Mouse (Mus musculus): ENCODE results near the gene Zfp866. TPM values are rescaled to one million over a fixed set of nuclear protein-coding genes. Genes with fewer than 3 reads are reported as not detected.

The Zfp866 gene
- total RNA-seq, 2 experiments from 2014 or later: 10.1 to 14.7 TPM

DNA sequence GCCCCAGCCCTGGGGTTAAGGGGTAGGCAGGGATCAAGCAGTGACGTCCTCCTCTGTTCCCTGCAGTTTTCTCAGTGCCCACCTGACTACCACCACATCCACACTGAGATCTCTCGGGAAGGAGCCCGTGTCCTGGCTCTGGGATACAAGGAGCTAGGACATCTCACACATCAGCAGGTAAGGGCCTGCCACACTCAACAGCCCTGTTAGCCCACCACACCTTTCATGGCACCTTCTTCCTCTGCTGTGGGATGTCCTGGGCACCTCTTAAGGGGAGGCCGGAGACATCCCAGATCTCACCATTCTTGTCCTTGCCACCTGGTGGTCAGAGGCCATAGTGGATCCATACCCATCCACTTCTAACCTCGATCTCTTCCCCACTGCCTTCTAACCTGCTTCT, 9.0 kb upstream of the Zfp866 start:
- peak in 1 of 2 experiments; percentile 9 for DNase-seq
- intact Hi-C loops (cut with DNase I): loop anchor here (10.0 kb wide), 1 partner anchor 145 kb away; the partner anchor contains the start of gene Zfp964

GRCm38 (mm10) chr8:69799261-69799660, 8.3 kb upstream of the Zfp866 start:
- intact Hi-C loops (cut with DNase I): loop anchor here (10.0 kb wide), 1 partner anchor 144 kb away; the partner anchor contains the start of gene Zfp964
- DNase-seq: peak in 1 of 2 experiments; percentile 10

GRCm38 (mm10) chr8:69797661-69798060, 6.7 kb upstream of the Zfp866 start:
- intact Hi-C loops (cut with DNase I): loop anchor here (10.0 kb wide), 1 partner anchor 143 kb away; the partner anchor contains the start of gene Zfp964
- peak in 1 of 2 experiments; percentile 11 for DNase-seq

- intact Hi-C loops (cut with DNase I): loop anchor here (10.0 kb wide), 1 partner anchor 142 kb away; the partner anchor contains the start of gene Zfp964
- peak in 1 of 2 experiments; percentile 8 for DNase-seq
These were observed 5.9 kb upstream of the Zfp866 start for GRCm38 (mm10) chr8:69796721-69797345.

GRCm38 (mm10) chr8:69794901-69795300, 3.9 kb upstream of the Zfp866 start:
- intact Hi-C loops (cut with DNase I): loop anchor here (10.0 kb wide), 1 partner anchor 140 kb away; the partner anchor contains the start of gene Zfp964
- no peak for DNase-seq

DNA sequence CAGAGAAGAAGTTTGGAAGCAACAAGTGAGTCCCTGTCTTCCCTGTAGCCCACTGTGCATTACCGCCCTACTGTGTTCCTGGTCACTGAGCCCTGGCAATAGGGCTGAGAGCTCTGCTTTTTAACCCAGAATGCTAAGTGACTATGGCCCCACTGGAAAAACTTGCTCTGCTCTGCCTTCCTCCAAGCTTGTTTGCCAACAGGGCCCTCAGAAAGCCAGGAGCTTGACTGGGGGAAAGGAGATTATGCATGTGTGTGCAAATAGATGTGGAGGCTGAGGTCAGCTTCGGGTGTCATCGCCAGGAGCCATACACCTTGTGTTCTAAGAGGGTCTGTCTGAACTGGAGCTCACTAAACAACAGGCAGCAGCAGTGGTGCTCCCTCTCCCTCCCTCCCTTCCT, 3.1 kb upstream of the Zfp866 start:
- DNase-seq: peak in 1 of 2 experiments; percentile 7
- intact Hi-C loops (cut with DNase I): loop anchor here (10.0 kb wide), 1 partner anchor 139 kb away; the partner anchor contains the start of gene Zfp964

DNA sequence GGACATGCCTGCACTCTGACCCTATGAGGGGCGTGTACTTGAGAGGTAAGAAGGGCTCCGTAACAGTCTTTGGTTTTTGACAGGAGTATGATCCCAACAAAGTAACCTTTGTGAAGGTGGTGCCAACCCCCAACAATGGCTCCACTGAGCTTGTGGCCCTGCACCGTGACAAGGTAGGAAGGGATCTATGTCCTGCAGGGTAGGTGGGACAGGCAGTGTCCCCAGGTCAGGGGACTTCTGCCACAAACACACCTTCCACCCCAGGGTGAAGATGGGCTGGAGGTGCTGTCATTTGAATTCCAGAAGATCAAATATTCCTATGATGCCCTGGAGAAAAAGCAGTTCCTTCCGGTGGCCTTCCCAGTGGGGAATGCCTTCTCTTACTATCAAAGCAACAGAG, 2.7 kb upstream of the Zfp866 start:
- no peak for DNase-seq
- intact Hi-C loops (cut with DNase I): loop anchor here (10.0 kb wide), 1 partner anchor 139 kb away; the partner anchor contains the start of gene Zfp964

DNA sequence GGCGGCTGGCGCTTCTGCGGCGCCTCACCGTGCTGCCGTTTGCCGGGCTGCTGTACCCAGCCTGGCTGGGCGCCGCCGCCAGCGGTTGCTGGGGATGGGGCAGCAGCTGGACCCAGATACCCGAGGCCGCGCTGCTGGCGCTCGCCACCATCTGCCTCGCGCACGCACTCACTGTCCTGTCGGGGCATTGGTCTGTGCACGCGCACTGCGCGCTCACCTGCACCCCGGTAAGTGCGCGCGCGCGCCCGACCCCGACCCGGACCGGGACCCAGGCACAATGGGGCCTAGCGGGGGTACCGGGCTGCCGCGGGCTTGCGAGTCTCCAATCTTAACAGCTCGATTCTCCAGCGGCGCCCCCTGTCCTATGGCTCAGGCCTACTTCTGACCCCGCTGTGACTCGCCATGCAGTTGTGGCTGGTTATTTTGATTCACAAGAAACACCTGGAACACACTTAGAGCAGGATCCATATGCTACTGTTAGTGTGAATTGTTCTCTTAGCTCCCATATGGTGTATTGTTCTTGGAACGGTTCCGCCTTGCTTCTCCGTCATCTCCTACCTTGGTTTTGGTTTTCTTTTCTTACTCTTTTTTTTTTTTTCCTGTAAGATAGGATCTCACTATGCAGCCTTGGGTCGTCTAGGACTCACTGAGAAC, 564 bp upstream of the Zfp866 start:
- intact Hi-C loops (cut with DNase I): loop anchor here (10.0 kb wide), 1 partner anchor 137 kb away; the partner anchor contains the start of gene Zfp964
- no peak for DNase-seq

DNA sequence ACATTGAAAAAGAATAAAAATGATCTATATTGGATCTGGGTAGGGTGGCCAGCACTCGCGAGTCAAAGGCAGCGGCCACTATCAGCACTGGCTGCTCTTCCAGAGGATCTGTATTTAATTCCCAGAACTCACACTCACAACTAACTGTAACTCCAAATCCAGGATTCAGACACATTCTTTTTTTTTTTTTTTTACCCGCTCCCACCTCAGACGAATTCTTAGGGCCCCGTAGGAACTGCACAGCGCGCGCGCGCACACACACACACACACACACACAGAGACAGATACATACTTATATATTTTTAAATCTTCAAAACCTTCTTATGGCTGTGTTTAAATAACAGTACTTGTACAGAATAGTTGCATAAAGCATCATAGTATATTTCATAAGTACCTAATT, 614 bp downstream of the Zfp866 start:
- intact Hi-C loops (cut with DNase I): loop anchor here (10.0 kb wide), 1 partner anchor 136 kb away; the partner anchor contains the start of gene Zfp964
- DNase-seq: peak in 1 of 2 experiments; percentile 8

DNA sequence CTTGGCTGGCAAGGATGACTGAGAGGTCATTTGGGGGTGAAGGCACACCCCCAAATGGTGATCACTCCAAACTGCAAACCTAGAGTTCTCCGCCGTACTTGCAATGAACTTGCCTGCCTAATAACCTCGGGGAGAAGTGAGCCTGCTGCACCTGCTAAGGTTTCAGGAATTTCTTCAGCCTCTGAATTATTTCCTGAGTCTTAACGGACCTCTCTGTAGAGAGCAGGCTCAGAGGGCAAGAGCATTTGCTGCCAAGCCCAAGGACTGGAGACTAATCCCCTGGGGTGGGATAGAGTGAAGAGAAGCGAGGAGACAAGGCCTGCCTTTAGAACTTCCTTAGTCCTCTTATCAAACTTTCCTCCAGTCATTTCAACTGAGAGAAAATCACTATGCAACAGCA, 1.2 kb downstream of the Zfp866 start:
- intact Hi-C loops (cut with DNase I): loop anchor here (10.0 kb wide), 1 partner anchor 135 kb away; the partner anchor contains the start of gene Zfp964
- DNase-seq: no peak

GRCm38 (mm10) chr8:69789105-69789504, 1.9 kb downstream of the Zfp866 start:
- intact Hi-C loops (cut with DNase I): no loop called here
- DNase-seq: peak in 1 of 2 experiments; percentile 4

DNA sequence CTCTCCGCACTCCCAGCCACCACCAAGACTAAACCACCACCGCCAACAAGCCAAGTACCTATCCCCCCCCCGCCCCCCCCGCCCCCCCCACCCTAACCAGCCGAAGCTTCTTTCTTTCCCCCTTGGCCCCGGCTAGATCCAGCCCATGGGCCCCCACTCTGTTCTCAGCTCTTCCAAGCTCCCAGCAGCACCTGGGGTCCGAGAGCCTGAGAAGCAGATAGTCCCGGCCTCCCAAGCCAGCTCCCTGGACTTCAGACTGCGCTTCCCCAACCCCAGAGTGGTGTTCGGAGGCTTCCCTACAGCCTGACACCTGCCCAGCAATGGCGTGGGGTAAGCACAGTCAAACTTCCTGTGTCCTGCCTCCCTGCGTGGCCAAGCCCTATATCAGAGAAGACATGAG, 13.9 kb downstream of the Zfp866 start:
- DNase-seq: no peak
- intact Hi-C loops (cut with DNase I): no loop called here

DNA sequence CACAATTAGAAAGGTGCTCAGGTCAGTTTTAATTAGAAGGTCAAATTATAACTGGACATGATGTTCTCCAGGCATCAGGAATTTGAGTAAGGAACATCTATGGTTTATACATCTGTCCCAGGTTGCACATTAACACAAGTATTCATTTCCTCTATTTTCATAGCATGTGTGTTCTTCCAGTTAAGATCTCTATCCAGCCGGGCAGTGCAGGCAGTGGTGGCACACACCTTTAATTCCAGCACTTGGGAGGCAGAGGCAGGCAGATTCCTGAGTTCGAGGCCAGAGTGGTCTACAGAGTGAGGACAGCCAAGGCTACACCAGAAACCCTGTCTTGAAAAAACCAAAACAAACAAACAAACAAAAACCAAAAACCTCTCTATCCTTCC, 15.8 kb downstream of the Zfp866 start:
- DNase-seq: no peak
- intact Hi-C loops (cut with DNase I): no loop called here

DNA sequence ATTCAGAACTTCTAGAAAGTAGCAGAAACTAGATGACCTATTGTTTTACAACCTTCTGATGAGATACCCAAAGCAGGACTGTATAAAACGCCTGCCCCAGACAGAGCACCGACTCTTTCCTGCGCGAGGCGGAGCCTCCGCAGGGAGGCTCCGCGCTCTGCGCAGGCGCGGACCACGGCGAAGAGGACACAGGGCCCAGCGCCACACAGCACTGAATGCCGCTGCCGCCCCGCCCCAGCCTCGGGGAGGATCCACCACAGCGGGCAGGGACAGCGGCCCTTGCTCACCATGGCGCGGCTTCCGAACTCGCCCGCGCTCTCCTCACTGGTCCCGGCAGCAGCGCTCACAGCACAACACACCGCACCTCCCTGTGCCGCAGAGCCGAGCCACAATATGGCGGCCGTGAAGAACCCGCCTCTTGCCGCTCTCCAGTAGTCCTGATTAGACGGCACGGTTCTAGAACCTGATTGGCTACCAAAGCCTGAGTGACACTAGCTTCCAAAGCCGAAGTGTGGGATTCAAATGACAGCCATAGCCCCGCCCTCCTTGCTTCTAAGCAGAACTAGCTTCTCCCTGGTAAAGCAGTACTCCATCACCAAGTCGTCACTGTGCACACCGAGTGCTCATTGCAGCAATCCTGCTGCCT, 16.4 kb downstream of the Zfp866 start, which contains the start of gene Gm20422:
Gm20422 (minus strand) TSS at position 384 of the 646 bp plus-strand sequence.
- intact Hi-C loops (cut with DNase I): no loop called here
- peak; percentile 85 for DNase-seq

DNA sequence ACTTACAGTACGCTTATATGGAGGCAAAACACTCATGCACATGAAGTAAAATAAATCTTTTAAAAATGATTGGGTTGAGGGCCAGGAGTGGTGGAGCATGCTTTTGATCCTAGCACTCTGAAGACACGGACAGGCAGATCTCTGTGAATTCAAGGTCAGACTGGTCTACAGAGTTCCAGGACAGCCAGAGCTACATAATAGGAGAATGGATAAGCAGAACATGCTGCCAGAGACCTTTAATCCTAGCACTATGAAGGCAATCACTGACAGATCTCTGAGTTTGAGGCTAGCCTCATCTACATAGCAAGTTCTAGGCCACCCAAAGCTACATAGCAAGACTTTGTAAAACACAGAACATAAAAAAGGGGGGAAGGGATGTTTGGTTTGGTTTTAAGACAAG, 18.9 kb downstream of the Zfp866 start:
- intact Hi-C loops (cut with DNase I): no loop called here
- DNase-seq: no peak

- intact Hi-C loops (cut with DNase I): no loop called here
- no peak for DNase-seq
These were observed 19.8 kb downstream of the Zfp866 start for GRCm38 (mm10) chr8:69771221-69771620.

- DNase-seq: no peak
- intact Hi-C loops (cut with DNase I): no loop called here
These were observed 29.0 kb downstream of the Zfp866 start for GRCm38 (mm10) chr8:69761814-69762445.

- no peak for DNase-seq
- intact Hi-C loops (cut with DNase I): no loop called here
These were observed 32.7 kb downstream of the Zfp866 start for GRCm38 (mm10) chr8:69758316-69758715.

DNA sequence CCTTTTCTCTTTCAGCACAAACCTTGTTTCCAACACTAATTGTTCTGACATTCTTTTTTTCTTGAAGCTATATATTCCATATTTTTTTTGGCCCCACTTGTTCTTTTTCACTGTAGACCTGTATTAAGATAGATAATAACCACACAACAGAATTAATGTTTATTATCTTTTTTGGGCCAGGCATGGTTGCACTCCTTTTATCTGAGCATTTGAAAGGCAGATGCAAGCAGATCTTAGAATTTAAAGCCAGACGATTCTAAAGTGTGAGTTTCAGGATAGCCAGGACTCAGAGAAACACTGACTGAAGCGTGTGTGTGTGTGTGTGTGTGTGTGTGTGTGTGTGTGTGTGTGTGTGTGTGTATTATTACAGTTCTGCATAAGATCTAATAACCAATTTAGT, 38.5 kb downstream of the Zfp866 start:
- intact Hi-C loops (cut with DNase I): no loop called here
- DNase-seq: no peak
